Mouse (Mus musculus) E14TG2a.4 (cell line): ENCODE measurements around the gene Polm.

Source experiments
- CTCF ChIP-seq: conservative IDR thresholded peaks from 2 replicates; pipeline ENCODE4 v1.5.1; 2014; ENCODE audit warnings: low read length
- POU5F1 ChIP-seq: IDR thresholded peaks from 2 replicates; pipeline ENCODE4 v1.6.1; 2014; ENCODE audit warnings: low read length, borderline replicate concordance

GRCm38 (mm10) chr11:5856479-5857130, 18.8 kb upstream of the Polm start:
- no peak for TF ChIP-seq POU5F1
- no peak for TF ChIP-seq CTCF
